Mouse (Mus musculus) megakaryocyte, embryonic 14.5 days (primary cell): ENCODE data around the gene Mup6.

Source experiments
- FLI1 ChIP-seq: IDR thresholded peaks from 2 replicates; pipeline ENCODE4 v1.6.1; 2012; ENCODE audit warnings: low read length, inconsistent platforms, mixed read lengths
- GATA1 ChIP-seq: IDR thresholded peaks from 3 replicates; pipeline ENCODE4 v1.6.1; 2012; ENCODE audit warnings: mixed read lengths, low read length, inconsistent platforms, borderline replicate concordance

- TF ChIP-seq GATA1 (no peak), FLI1 (no peak)
Observed at GRCm38 (mm10) chr4:59960610-59961009, 3.5 kb upstream of the Mup6 start, which contains the start of gene Mup4.
